Mouse (Mus musculus): ENCODE measurements around the gene Sertm1. TPM values are rescaled to one million over a fixed set of nuclear protein-coding genes. Genes with fewer than 3 reads are reported as not detected.

Gene Sertm1
- polyA plus RNA-seq, 1 experiment from 2014 or later: 0.83 TPM

DNA sequence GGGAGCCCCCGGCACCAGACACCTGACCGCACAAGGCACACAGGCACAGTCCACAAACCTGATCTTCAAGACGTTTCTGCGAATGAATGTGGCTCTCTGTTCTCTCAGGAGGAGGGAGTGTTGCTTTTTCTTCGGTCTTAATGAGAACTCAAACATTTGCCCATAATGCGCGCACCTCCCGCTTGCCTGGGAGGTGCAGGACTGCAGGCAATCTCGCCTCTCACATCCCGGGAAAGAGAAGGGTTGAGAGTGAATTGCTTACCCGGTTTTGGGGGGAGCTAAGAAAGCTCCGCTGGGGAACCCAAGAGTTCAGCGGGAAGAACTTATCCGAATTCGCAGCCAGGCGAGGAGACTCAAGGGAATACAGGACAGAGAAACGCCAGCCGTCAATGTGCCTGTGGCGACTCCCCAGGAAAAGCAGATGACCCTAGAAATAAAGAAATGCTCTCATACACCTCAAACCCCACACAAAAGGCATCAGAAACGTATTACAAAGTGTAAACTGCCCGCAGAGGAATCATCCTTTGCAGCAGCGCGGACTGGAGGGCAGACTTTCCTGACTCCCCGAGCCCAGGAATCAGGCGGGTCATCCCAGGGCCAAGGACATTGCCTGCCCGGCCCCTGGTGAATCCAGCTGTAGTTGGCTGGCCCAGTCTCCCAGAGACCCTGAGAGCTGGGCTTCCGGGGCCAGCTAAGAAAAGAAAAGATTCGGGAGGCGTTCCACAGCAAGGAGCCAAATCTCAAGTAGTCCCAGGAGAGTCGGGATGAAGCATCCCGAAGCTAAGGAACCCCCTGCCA is 643 bp downstream of the Sertm1 start:
- 4% methylated on average over 31 of the region's 31 CpGs for WGBS
- Histone ChIP-seq H3K9ac (ENCODE audit: low read depth, low read length) (no peak overlapping the region), H3K9me3 (ENCODE audit: control insufficient read depth) (no peaks in the 10 kb centered on the region), H3K4me1 (replicated peaks; ENCODE audit: control insufficient read depth, insufficient read depth, low read length) (no peaks in the 10 kb centered on the region), H3K27ac (ENCODE audit: low read depth, low read length) (no peak overlapping the region), H3K36me3 (ENCODE audit: control insufficient read depth, insufficient read depth) (no peaks in the 10 kb centered on the region), H3K4me2 (replicated peaks; ENCODE audit: low read depth) (peak overlapping the region; percentile 66), H3K4me3 (ENCODE audit: low read depth, low read length) (peak overlapping the region; percentile 38), H3K27me3 (replicated peaks; ENCODE audit: control insufficient read depth, insufficient read depth, low read length) (peaks cover 22% of the 10 kb centered on the region; the same call in 1 of the 2 replicates)
- TF ChIP-seq CTCF (IDR thresholded peaks at IDR 0.05; ENCODE audit: low read depth): no peak
- ATAC-seq: no peak

- ATAC-seq: no peak
- no peak overlapping the region for H3K27ac ChIP-seq (ENCODE audit: low read depth, low read length)
- 44% methylated on average over 1 of the region's 1 CpGs for WGBS
Observed at GRCm38 (mm10) chr3:54908878-54909277, 6.8 kb downstream of the Sertm1 start.

GRCm38 (mm10) chr3:54897974-54898373 is 17.7 kb downstream of the Sertm1 start:
- no peak for TF ChIP-seq CTCF (IDR thresholded peaks at IDR 0.05; ENCODE audit: low read depth)
- no peak overlapping the region for H3K27ac ChIP-seq (ENCODE audit: low read depth, low read length)
- no peaks in the 10 kb centered on the region for H3K9me3 ChIP-seq (ENCODE audit: control insufficient read depth)
- no peak overlapping the region for H3K4me2 ChIP-seq (replicated peaks; ENCODE audit: low read depth)
- no peaks in the 10 kb centered on the region for H3K4me1 ChIP-seq (replicated peaks; ENCODE audit: control insufficient read depth, insufficient read depth, low read length)
- ATAC-seq: no peak
- H3K36me3 ChIP-seq (ENCODE audit: control insufficient read depth, insufficient read depth): no peaks in the 10 kb centered on the region
- H3K27me3 ChIP-seq (replicated peaks; ENCODE audit: control insufficient read depth, insufficient read depth, low read length): no peaks in the 10 kb centered on the region
- no peak overlapping the region for H3K4me3 ChIP-seq (ENCODE audit: low read depth, low read length)
- 78% methylated on average over 10 of the region's 10 CpGs for WGBS
- H3K9ac ChIP-seq (ENCODE audit: low read depth, low read length): no peak overlapping the region

More at GRCm38 (mm10) chr3:54908878-54909277, 6.8 kb downstream of the Sertm1 start:
- H3K4me1 ChIP-seq (replicated peaks; ENCODE audit: control insufficient read depth, insufficient read depth, low read length): no peaks in the 10 kb centered on the region
- no peak overlapping the region for H3K4me3 ChIP-seq (ENCODE audit: low read depth, low read length)
- no peak overlapping the region for H3K9ac ChIP-seq (ENCODE audit: low read depth, low read length)
- no peak overlapping the region for H3K4me2 ChIP-seq (replicated peaks; ENCODE audit: low read depth)
- H3K9me3 ChIP-seq (ENCODE audit: control insufficient read depth): no peaks in the 10 kb centered on the region
- no peaks in the 10 kb centered on the region for H3K36me3 ChIP-seq (ENCODE audit: control insufficient read depth, insufficient read depth)
- H3K27me3 ChIP-seq (replicated peaks; ENCODE audit: control insufficient read depth, insufficient read depth, low read length): no peaks in the 10 kb centered on the region
- no peak for TF ChIP-seq CTCF (IDR thresholded peaks at IDR 0.05; ENCODE audit: low read depth)

DNA sequence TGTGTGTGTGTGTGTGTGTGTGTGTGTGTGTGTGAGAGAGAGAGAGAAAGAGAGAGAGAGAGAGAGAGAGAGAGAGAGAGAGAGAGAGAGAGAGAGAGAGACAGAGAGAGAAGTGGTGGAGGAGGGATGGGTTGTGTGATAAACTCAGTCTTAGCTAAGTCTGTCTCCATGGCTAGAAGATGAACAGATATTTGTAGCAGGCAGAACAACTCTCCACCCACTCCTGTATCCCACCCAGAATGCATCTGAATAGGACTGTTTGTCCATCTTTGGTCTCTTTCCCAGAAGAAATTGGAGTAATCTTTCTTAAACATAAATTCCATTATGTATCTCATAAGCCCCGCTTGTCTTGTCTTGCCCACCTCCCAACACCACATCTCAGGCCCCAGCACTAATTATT is 20.8 kb downstream of the Sertm1 start:
- TF ChIP-seq CTCF (IDR thresholded peaks at IDR 0.05; ENCODE audit: low read depth): no peak
- WGBS: 79% methylated on average over 1 of the region's 1 CpGs
- no peaks in the 10 kb centered on the region for H3K27me3 ChIP-seq (replicated peaks; ENCODE audit: control insufficient read depth, insufficient read depth, low read length)
- H3K4me2 ChIP-seq (replicated peaks; ENCODE audit: low read depth): no peak overlapping the region
- H3K4me1 ChIP-seq (replicated peaks; ENCODE audit: control insufficient read depth, insufficient read depth, low read length): no peaks in the 10 kb centered on the region
- H3K4me3 ChIP-seq (ENCODE audit: low read depth, low read length): no peak overlapping the region
- H3K9me3 ChIP-seq (ENCODE audit: control insufficient read depth): no peaks in the 10 kb centered on the region
- no peaks in the 10 kb centered on the region for H3K36me3 ChIP-seq (ENCODE audit: control insufficient read depth, insufficient read depth)
- ATAC-seq: no peak
- H3K27ac ChIP-seq (ENCODE audit: low read depth, low read length): no peak overlapping the region
- no peak overlapping the region for H3K9ac ChIP-seq (ENCODE audit: low read depth, low read length)

DNA sequence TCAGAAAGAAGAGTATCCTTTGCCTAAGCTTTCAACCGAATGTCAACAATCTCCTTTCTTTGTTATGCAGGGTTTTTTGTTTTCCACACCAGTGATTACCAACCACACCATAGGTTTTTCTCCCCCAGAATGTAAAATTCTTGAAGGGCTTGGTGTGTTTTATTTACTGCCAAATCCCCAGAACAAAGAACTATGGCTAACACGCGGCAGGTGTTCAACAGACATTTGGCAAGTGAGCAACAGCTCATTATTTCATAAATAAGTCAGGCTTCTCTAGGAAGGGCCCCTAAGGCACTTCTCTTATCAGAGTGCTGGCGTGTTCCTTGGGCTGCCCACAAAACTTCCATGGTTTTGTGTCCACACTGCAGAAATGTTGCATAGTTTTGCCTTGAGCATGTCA is 23.5 kb downstream of the Sertm1 start:
- Histone ChIP-seq H3K27ac (ENCODE audit: low read depth, low read length) (no peak overlapping the region), H3K4me1 (replicated peaks; ENCODE audit: control insufficient read depth, insufficient read depth, low read length) (no peaks in the 10 kb centered on the region), H3K9me3 (ENCODE audit: control insufficient read depth) (no peaks in the 10 kb centered on the region), H3K9ac (ENCODE audit: low read depth, low read length) (no peak overlapping the region), H3K4me2 (replicated peaks; ENCODE audit: low read depth) (no peak overlapping the region), H3K27me3 (replicated peaks; ENCODE audit: control insufficient read depth, insufficient read depth, low read length) (no peaks in the 10 kb centered on the region), H3K4me3 (ENCODE audit: low read depth, low read length) (no peak overlapping the region), H3K36me3 (ENCODE audit: control insufficient read depth, insufficient read depth) (no peaks in the 10 kb centered on the region)
- 69% methylated on average over 4 of the region's 4 CpGs for WGBS
- no peak for TF ChIP-seq CTCF (IDR thresholded peaks at IDR 0.05; ENCODE audit: low read depth)
- ATAC-seq: no peak

GRCm38 (mm10) chr3:54886501-54886900 is 29.2 kb downstream of the Sertm1 start:
- Histone ChIP-seq H3K36me3 (ENCODE audit: control insufficient read depth, insufficient read depth) (no peaks in the 10 kb centered on the region), H3K9ac (ENCODE audit: low read depth, low read length) (no peak overlapping the region), H3K27ac (ENCODE audit: low read depth, low read length) (no peak overlapping the region), H3K9me3 (ENCODE audit: control insufficient read depth) (no peaks in the 10 kb centered on the region), H3K4me1 (replicated peaks; ENCODE audit: control insufficient read depth, insufficient read depth, low read length) (no peaks in the 10 kb centered on the region), H3K4me2 (replicated peaks; ENCODE audit: low read depth) (no peak overlapping the region), H3K4me3 (ENCODE audit: low read depth, low read length) (no peak overlapping the region), H3K27me3 (replicated peaks; ENCODE audit: control insufficient read depth, insufficient read depth, low read length) (no peaks in the 10 kb centered on the region)
- no peak for ATAC-seq
- WGBS: 91% methylated on average over 2 of the region's 2 CpGs
- no peak for TF ChIP-seq CTCF (IDR thresholded peaks at IDR 0.05; ENCODE audit: low read depth)

Other genes starting within 250 kb of the Sertm1 start
- gene Supt20, start 223.1 kb downstream of the Sertm1 start, polyA plus RNA-seq (2015; fragmentation: Nextera tagmentation; extraction: Ambion mirVana): 27.5 and 31.5 TPM in 2 replicates
- not detected in 2 replicates for gene Gm21958, start 201.5 kb downstream of the Sertm1 start, polyA plus RNA-seq (2015; fragmentation: Nextera tagmentation; extraction: Ambion mirVana)
- gene Exosc8, start 180.5 kb downstream of the Sertm1 start, polyA plus RNA-seq (2015; fragmentation: Nextera tagmentation; extraction: Ambion mirVana): 31.0 and 31.7 TPM in 2 replicates
- 95.1 and 99.6 TPM in 2 replicates for gene Alg5, start 180.3 kb downstream of the Sertm1 start, polyA plus RNA-seq (2015; fragmentation: Nextera tagmentation; extraction: Ambion mirVana)
- gene Smad9, start 160.3 kb downstream of the Sertm1 start, polyA plus RNA-seq (2015; fragmentation: Nextera tagmentation; extraction: Ambion mirVana): 0.70 and 0.93 TPM in 2 replicates
- 28.8 and 30.8 TPM in 2 replicates for gene Rfxap, start 108.1 kb downstream of the Sertm1 start, polyA plus RNA-seq (2015; fragmentation: Nextera tagmentation; extraction: Ambion mirVana)
- 0.86 and 1.3 TPM in 2 replicates for gene Ccna1, start 139.6 kb upstream of the Sertm1 start, polyA plus RNA-seq (2015; fragmentation: Nextera tagmentation; extraction: Ambion mirVana)
- 27.9 and 30.0 TPM in 2 replicates for gene Spg20, start 196.2 kb upstream of the Sertm1 start, polyA plus RNA-seq (2015; fragmentation: Nextera tagmentation; extraction: Ambion mirVana)
- 0.09 TPM in 2 replicates for gene Ccdc169, start 221.5 kb upstream of the Sertm1 start, polyA plus RNA-seq (2015; fragmentation: Nextera tagmentation; extraction: Ambion mirVana)